Mouse (Mus musculus) c-Kit-positive CD71-positive TER-119-positive erythroid progenitor cells, embryonic 14.5 days (primary cell): ENCODE measurements around the gene Mpdz.

Experiments
- DNase-seq: peaks from one replicate; pipeline ENCODE4 v3.0.0-alpha.2; 2013; ENCODE audit warnings: low spot score

Mpdz gene

GRCm38 (mm10) chr4:81283081-81283480, 159.5 kb downstream of the Mpdz start:
- DNase-seq: no peak

GRCm38 (mm10) chr4:81280098-81280497, 162.5 kb downstream of the Mpdz start:
- no peak for DNase-seq

DNA sequence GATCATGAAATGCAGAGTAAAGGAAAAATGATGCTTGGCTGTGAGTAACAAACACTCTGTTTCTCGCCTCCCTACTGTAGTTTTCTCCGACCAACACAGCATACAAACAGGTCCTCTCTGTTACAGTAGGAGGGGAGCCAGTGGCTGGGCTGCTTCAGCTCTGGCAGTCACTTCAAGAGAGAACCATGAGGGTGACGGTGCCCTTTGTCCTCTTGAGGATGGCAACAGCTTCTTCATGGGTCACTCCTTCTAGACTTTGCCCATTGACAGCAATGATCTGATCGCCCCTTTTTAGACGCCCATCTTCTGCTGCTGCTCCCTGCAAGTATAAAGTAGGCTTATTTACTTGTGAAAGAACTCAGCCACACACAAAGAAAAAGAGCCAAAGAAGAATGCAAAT, 163.2 kb downstream of the Mpdz start:
- DNase-seq: no peak

- no peak for DNase-seq
Measured at GRCm38 (mm10) chr4:81275957-81276715, 166.5 kb downstream of the Mpdz start.

DNA sequence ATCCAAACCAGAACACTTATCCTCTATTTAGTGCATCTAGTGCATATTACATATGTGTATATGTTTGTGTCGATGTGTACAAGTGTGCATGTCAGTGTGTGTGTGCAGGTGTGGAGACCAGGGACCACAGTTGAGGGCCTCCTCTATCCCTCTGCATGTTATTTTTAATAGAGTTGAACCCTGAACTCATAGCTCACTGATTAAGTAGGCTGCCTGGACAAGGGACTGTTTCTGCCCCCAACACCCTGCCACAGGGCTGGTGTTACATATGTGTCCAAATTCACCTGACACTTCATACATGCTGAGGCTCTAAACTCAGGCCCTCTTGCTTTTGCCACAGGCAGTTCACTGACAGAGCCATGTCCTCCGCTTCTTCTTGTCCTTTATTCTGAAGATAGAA, 169.5 kb downstream of the Mpdz start:
- no peak for DNase-seq

DNA sequence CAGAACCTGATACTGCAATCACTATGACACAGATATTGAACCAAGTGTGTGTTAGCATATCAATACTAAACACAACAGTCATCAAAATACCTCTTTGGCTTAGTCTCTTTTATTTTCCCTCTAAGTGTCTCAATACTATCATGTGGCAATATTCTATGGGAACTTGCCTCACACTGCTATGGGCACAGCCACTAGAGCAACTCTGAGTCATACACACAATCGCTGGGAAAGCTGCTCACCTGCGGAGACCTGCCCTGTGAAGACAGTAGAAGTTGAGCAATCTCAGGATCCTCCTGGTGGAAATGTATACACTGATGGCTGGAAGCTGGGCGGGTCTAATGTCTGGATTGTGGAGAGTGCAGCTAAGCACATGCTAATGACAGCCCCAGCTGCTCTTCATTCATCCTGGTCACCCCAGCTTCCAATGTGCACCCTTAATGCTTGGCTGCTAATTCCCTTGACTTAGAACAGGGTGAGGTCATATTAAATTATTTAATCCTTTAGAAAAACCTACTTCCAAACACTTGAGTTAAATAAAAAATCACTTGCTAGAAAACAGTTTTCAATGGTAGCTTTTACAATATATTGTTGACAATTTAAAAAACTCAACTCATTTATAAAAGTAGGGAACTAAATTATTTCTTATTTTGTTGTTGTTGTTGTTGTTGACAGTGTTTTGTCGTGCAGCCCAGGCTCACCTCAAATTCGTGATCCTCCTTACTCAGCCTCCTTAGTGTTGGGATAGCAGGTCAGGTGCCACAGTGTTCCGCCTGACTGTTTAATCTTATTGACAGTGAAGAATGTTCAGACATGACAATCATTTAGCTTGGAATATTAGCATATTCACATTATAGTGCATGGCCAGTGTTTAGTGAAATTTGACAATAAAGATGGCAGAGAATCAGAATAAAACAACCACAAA, 189.5 kb downstream of the Mpdz start:
- DNase-seq: no peak

- no peak for DNase-seq
Measured at GRCm38 (mm10) chr4:81252334-81252733, 190.3 kb downstream of the Mpdz start.

DNA sequence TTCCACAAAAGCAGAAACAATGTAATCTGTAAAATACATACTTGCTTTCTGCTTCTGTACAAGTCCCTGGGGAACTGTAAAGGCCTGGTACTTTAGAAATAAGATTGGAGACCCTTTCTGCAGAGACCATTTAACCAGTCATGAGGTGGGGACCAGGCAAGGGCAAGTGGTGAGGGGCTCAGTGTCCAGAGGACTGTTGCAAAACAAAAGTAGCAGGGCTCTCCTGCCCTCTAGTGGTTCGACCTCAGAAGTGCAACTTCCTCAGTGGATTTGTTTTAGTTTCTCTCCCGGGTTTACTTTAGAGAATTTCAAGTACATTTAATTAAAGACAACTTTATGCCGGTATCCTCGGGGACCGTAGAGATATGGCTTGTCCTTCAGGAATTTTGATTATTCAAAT, 190.7 kb downstream of the Mpdz start:
- DNase-seq: peak; percentile 9

- DNase-seq: no peak
Measured at GRCm38 (mm10) chr4:81249245-81249644, 193.4 kb downstream of the Mpdz start.

GRCm38 (mm10) chr4:81236227-81236626, 206.4 kb downstream of the Mpdz start:
- no peak for DNase-seq
